Mouse (Mus musculus) limb, embryonic 14.5 days (tissue): ENCODE measurements around the gene Wdr64. TPM values are rescaled to one million over a fixed set of nuclear protein-coding genes. Genes with fewer than 3 reads are reported as not detected.

Experiments used
- ATAC-seq: fragments of 200-750 bp; cut with Nextera tagmentation; 2 replicates; pipeline ENCODE4 v1.8.0; 2017; ENCODE audit warnings: low read depth, moderate number of reproducible peaks, moderate TSS enrichment; ENCODE audit not compliant: low FRiP score
- DNase-seq: peaks from one replicate; pipeline ENCODE4 v3.0.0-alpha.2; 2015; ENCODE audit warnings: low spot score
- H3K27ac ChIP-seq: fragments of 300-500 bp; sonication (generic); replicated peaks from 2 replicates; pipeline ENCODE4 v1.5.1; 2014; ENCODE audit warnings: low read depth, mild to moderate bottlenecking, low read length, moderate library complexity, mixed read lengths
- H3K27me3 ChIP-seq: fragments of 300-500 bp; sonication (generic); 2 replicates; pipeline ENCODE4 v1.6.1; 2014; ENCODE audit warnings: low read length, mixed read lengths; ENCODE audit not compliant: control insufficient read depth, insufficient read depth
- H3K36me3 ChIP-seq: fragments of 300-500 bp; sonication (generic); 2 replicates; pipeline ENCODE4 v1.6.1; 2014; ENCODE audit warnings: mild to moderate bottlenecking, low read length, moderate library complexity, mixed read lengths; ENCODE audit not compliant: control insufficient read depth, insufficient read depth
- H3K4me1 ChIP-seq: fragments of 300-500 bp; sonication (generic); 2 replicates; pipeline ENCODE4 v1.6.1; 2014; ENCODE audit warnings: antibody characterized with exemption, low read length, mixed read lengths; ENCODE audit not compliant: control insufficient read depth, insufficient read depth
- H3K4me2 ChIP-seq: fragments of 300-500 bp; sonication (generic); replicated peaks from 2 replicates; pipeline ENCODE4 v1.6.1; 2014; ENCODE audit warnings: low read depth, mild to moderate bottlenecking, low read length, moderate library complexity; ENCODE audit not compliant: severe bottlenecking
- H3K4me3 ChIP-seq: fragments of 300-500 bp; sonication (generic); replicated peaks from 2 replicates; pipeline ENCODE4 v1.5.1; 2014; ENCODE audit warnings: low read length
- H3K9ac ChIP-seq: fragments of 300-500 bp; sonication (generic); 2 replicates; pipeline ENCODE4 v1.6.1; 2014; ENCODE audit warnings: mild to moderate bottlenecking, low read depth, low read length, moderate library complexity; ENCODE audit not compliant: severe bottlenecking
- H3K9me3 ChIP-seq: fragments of 300-500 bp; sonication (generic); 2 replicates; pipeline ENCODE4 v1.6.1; 2016; ENCODE audit warnings: low read length; ENCODE audit not compliant: control insufficient read depth
- POLR2A ChIP-seq: fragments of 200-500 bp; IDR thresholded peaks from 2 replicates; pipeline ENCODE4 v1.8.0; 2012; ENCODE audit warnings: inconsistent platforms, mild to moderate bottlenecking, moderate library complexity, borderline replicate concordance; ENCODE audit not compliant: insufficient read depth, insufficient read length; ENCODE audit errors: extremely low read depth
- WGBS: fragments of 180-500 bp; shearing (Covaris S2); extraction: QIAGEN DNeasy Blood & Tissue Kit; methylation state at CpG from one replicate; pipeline ENCODE4 v1.1.7; 2014; 5-methylcytosine and 5-hydroxymethylcytosine counted together
- polyA plus RNA-seq, 2 experiments: library from polyadenylated mRNA; depleted of rRNA in 1 of 2; stranded (reverse) in 1 of 2; unstranded in 1 of 2; fragments of >200 nt; fragmentation: Nextera tagmentation in 1 of 2; extraction: Ambion mirVana in 1 of 2; gene quantifications; 2 replicates each; pipeline versions ENCODE4 v1.2.1 to v1.2.3; 2012 to 2014

Gene Wdr64
- polyA plus RNA-seq, 2 experiments = not detected

- no peak overlapping the region for H3K4me3 ChIP-seq
- peaks cover 3% of the 10 kb centered on the region; the same call in 1 of the 2 replicates for H3K36me3 ChIP-seq
- no peaks in the 10 kb centered on the region for H3K9me3 ChIP-seq
- no peak overlapping the region for H3K4me2 ChIP-seq
- no peak for TF ChIP-seq POLR2A
- WGBS = 88% methylated on average over 6 of the region's 6 CpGs
- no peak overlapping the region for H3K27ac ChIP-seq
- no peak for ATAC-seq
- no peak for DNase-seq
- H3K27me3 ChIP-seq = no peaks in the 10 kb centered on the region
- H3K4me1 ChIP-seq = no peaks in the 10 kb centered on the region
- no peak overlapping the region for H3K9ac ChIP-seq
Observed at GRCm38 (mm10) chr1:175680995-175681394, 17.4 kb upstream of the Wdr64 start.

- WGBS = 1% methylated on average over 18 of the region's 22 CpGs
- Histone ChIP-seq H3K27me3 (no peaks in the 10 kb centered on the region), H3K36me3 (peaks cover 4% of the 10 kb centered on the region; the same call in 1 of the 2 replicates), H3K9ac (peak overlapping the region; percentile 80), H3K9me3 (no peaks in the 10 kb centered on the region), H3K27ac (peak overlapping the region; percentile 74), H3K4me2 (peak overlapping the region; percentile 82), H3K4me3 (peak overlapping the region; percentile 75), H3K4me1 (peaks cover 12% of the 10 kb centered on the region)
- ATAC-seq (no peak), DNase-seq (no peak)
- TF ChIP-seq POLR2A = no peak
Observed at GRCm38 (mm10) chr1:175691686-175692245, 6.6 kb upstream of the Wdr64 start.

DNA sequence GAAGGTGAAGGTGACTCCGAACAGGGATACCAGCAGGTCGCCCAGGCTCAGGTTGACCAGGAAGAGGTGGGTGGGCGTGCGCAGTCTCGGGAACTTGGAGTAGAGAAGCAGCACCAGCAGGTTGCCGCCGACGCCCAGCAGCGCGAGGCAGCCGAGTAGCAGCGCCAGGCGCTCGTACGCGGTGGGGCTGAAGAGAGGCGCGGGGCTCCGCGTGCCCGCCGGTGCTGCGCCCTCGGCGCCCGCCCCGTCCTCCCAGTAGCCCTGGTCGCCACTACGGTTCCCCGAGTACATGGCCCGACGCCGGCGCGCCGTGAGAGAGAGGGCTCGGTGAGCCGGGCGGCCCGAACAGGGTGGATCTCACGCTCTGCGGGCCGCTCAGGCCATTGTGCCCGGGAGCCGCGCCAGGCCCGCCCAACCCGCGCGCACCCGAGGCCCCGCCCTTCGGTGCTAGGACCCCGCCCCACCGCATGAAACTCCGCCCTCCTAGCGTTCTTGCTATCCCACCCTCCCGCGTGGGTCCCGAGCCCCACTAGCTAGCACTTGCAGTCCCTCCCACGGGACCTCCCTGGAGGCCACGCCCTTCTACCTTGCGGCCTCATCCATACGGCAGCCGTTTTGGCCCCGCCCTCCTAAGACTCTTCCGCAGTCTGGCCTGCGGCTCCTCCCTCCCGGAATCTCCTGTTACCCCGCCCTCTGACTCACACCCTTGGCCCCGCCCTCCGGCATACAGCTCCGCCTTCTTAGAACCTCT lies 6.0 kb upstream of the Wdr64 start, which contains the start of the genes Opn3 and Chml:
Gene Opn3, minus strand, starts transcription at position 531 of the 751 bp plus-strand sequence.
Gene Chml, minus strand, starts transcription at position 656 of the 751 bp plus-strand sequence.
- under 1% methylated on average over 19 of the region's 73 CpGs for WGBS
- Histone ChIP-seq H3K9me3 (no peaks in the 10 kb centered on the region), H3K4me1 (peaks cover 12% of the 10 kb centered on the region), H3K4me2 (peak within 1 kb of the TSS; percentile 82), H3K36me3 (peaks cover 4% of the 10 kb centered on the region; the same call in 1 of the 2 replicates), H3K4me3 (peak within 1 kb of the TSS; percentile 75), H3K27ac (peak within 1 kb of the TSS; percentile 74), H3K27me3 (no peaks in the 10 kb centered on the region), H3K9ac (peak within 1 kb of the TSS; percentile 80)
- peak; percentile 88; the same call in 1 of the 2 replicates for TF ChIP-seq POLR2A
- DNase-seq (peak; percentile 98), ATAC-seq (peak; percentile 96)

GRCm38 (mm10) chr1:175692997-175693361 lies 5.4 kb upstream of the Wdr64 start:
- Histone ChIP-seq H3K9ac (peak overlapping the region; percentile 39; the same call in 1 of the 2 replicates), H3K4me2 (peak overlapping the region; percentile 82), H3K36me3 (no peaks in the 10 kb centered on the region), H3K4me3 (peak overlapping the region; percentile 75), H3K27me3 (no peaks in the 10 kb centered on the region), H3K9me3 (no peaks in the 10 kb centered on the region), H3K27ac (no peak overlapping the region), H3K4me1 (peaks cover 12% of the 10 kb centered on the region)
- peak; percentile 36 for ATAC-seq
- no peak for TF ChIP-seq POLR2A
- WGBS = under 1% methylated on average over 17 of the region's 17 CpGs
- DNase-seq = no peak

DNA sequence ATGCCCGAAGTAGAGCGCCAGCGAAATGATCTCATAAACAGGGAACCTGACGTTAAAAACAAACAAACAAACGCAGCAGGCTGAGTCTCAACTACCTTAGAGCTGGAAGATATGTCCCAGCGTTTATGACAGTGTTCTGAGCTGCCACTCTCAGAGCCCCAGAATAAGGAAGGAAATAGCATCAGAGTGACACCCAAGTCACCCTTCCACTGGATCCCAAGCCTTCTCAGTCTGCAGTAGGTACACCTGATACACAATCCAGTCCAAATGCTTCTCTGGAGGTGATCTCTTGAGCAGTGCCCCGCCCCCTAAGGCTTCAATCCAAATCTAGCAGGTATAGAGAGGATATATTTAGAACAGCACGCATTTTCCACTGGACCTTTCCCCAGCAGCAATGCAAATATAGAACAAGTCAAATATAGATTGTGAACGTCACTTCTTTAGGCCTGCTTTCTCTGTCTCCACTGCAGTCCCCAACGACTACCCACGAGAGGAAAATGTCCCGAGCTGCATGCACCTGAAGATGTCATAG lies 4.9 kb upstream of the Wdr64 start:
- Histone ChIP-seq H3K4me1 (peaks cover 12% of the 10 kb centered on the region), H3K27ac (no peak overlapping the region), H3K4me2 (peak overlapping the region; percentile 82), H3K36me3 (no peaks in the 10 kb centered on the region), H3K9me3 (no peaks in the 10 kb centered on the region), H3K27me3 (no peaks in the 10 kb centered on the region), H3K4me3 (peak overlapping the region; percentile 75), H3K9ac (no peak overlapping the region)
- TF ChIP-seq POLR2A = no peak
- 41% methylated on average over 12 of the region's 12 CpGs for WGBS
- DNase-seq (no peak), ATAC-seq (no peak)
